Mouse (Mus musculus): ENCODE results near the gene Hyls1.
A peak's percentile ranks its signal among the peaks of the same experiment; 100 is the strongest.
"Not testable (repeated sequence)": the region's sequence is repeated elsewhere in the genome, so short reads cannot be mapped to it uniquely, and the experiment has no call there.

Gene Hyls1

DNA sequence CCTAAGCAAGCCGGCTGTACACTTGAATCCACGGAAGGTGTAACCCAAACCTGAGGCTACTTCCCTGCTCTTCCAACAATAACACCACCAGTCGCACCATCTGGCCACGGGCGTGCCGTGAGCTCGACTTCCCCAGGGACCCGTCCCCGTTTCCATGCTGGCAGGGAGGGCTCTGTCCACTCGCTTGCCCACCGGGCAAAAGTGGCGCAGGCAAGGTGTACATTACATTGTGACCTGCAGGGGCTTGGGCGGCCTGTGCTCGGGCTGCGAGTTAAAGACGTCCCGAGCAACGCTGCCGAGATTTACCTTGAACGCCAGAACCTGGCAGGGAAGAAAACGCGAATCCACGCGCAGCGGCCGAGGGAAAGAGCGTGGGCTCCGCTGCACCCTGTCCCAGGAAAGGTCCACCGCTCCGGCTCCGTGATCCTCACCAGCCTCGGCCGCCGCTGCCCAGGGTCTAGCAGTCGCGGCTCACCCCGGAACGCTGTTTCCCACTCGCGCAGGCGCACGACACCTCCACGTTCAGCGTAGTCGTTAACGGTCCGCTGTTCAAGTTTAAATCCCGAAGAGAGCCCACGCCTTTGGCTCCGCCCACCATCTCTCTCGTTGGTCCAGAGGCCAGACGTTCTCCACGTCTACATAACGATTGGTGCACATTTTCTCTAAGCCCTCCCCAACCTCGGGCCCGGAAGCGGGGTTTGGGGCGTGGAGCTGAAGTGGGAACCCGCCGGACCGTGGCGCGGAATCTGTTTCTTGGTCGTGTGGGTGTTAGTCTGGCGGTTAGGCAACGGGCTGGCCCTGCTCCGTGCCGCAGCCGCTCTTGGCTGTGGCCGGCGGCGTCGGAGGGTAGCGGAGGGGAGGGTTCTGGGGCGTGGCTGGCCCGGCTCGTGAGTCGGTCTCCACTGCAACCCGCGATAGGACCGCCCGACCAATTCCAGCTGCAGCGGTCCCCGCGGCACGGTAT is at the start of gene Hyls1, which contains the start of gene Pate2:
Gene Hyls1 (minus strand): TSS at position 828 of the 964 bp plus-strand sequence.
Gene Pate2 (plus strand): TSS at position 714 of the 964 bp plus-strand sequence.
- H3K9me3 ChIP-seq (ENCODE audit: low read length), result no peaks in the 10 kb centered on the region
- TF ChIP-seq POU5F1 (IDR thresholded peaks at IDR 0.05; ENCODE audit: borderline replicate concordance, low read length), result no peak
- 0 out of 2 replicates have a peak, but pooled peaks have one; percentile 11 for TF ChIP-seq CTCF (conservative IDR thresholded peaks at IDR 0.05; ENCODE audit: low read length)
- peaks cover 60% of the 10 kb centered on the region for H3K4me1 ChIP-seq (replicated peaks; ENCODE audit: low read depth, low read length)
- peaks cover 8% of the 10 kb centered on the region; the same call in 1 of the 2 replicates for H3K27me3 ChIP-seq (ENCODE audit: insufficient read depth, low read length)
- H3K36me3 ChIP-seq (ENCODE audit: insufficient read depth, low read length), result peaks cover 38% of the 10 kb centered on the region
- H3K4me3 ChIP-seq (replicated peaks; ENCODE audit: low read length), result peak within 1 kb of the TSS; percentile 92

DNA sequence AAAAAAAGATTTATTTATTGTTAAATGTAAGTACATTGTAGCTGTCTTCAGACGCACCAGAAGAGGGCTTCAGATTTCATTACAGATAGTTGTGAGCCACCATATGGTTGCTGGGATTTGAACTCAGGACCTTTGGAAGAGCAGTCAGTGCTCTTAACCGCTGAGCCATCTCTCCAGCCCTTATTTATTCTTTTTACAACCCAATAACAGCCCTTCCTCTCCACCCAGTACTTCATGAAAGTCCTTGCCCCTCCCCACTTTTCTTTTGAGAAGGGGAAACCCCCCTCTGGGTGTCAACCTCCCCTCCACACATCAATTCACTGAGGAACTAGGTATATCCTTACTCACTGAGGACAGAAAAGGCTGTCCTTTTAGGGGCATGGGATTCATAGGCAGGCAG is 46.6 kb upstream of the Hyls1 start:
- not testable (repeated sequence) for H3K9me3 ChIP-seq (ENCODE audit: low read length); H3K36me3 ChIP-seq (ENCODE audit: insufficient read depth, low read length); H3K4me1 ChIP-seq (replicated peaks; ENCODE audit: low read depth, low read length); H3K27me3 ChIP-seq (ENCODE audit: insufficient read depth, low read length); H3K4me3 ChIP-seq (replicated peaks; ENCODE audit: low read length)

GRCm38 (mm10) chr9:35614005-35614404 is 43.8 kb upstream of the Hyls1 start:
- TF ChIP-seq CTCF (conservative IDR thresholded peaks at IDR 0.05; ENCODE audit: low read length), result peak; percentile 41
- no peak for TF ChIP-seq NANOG (IDR thresholded peaks at IDR 0.05; ENCODE audit: borderline replicate concordance, low read length)
- H3K4me1 ChIP-seq (replicated peaks; ENCODE audit: low read depth, low read length), result no peaks in the 10 kb centered on the region
- no peak overlapping the region for H3K4me3 ChIP-seq (replicated peaks; ENCODE audit: low read length)
- no peaks in the 10 kb centered on the region for H3K36me3 ChIP-seq (ENCODE audit: insufficient read depth, low read length)
- no peaks in the 10 kb centered on the region for H3K27me3 ChIP-seq (ENCODE audit: insufficient read depth, low read length)
- H3K9me3 ChIP-seq (ENCODE audit: low read length), result no peaks in the 10 kb centered on the region

- TF ChIP-seq NANOG (IDR thresholded peaks at IDR 0.05; ENCODE audit: borderline replicate concordance, low read length) (no peak), POU5F1 (IDR thresholded peaks at IDR 0.05; ENCODE audit: borderline replicate concordance, low read length) (no peak), CTCF (conservative IDR thresholded peaks at IDR 0.05; ENCODE audit: low read length) (no peak)
Observed at GRCm38 (mm10) chr9:35611841-35612240, 41.6 kb upstream of the Hyls1 start, which contains the start of gene Pate4. Pate4 (minus strand) TSS chr9:35611941.

GRCm38 (mm10) chr9:35607647-35608405 is 37.6 kb upstream of the Hyls1 start:
- no peaks in the 10 kb centered on the region for H3K4me1 ChIP-seq (replicated peaks; ENCODE audit: low read depth, low read length)
- TF ChIP-seq CTCF (conservative IDR thresholded peaks at IDR 0.05; ENCODE audit: low read length) (no peak), POU5F1 (IDR thresholded peaks at IDR 0.05; ENCODE audit: borderline replicate concordance, low read length) (no peak), NANOG (IDR thresholded peaks at IDR 0.05; ENCODE audit: borderline replicate concordance, low read length) (no peak)
- H3K9me3 ChIP-seq (ENCODE audit: low read length), result peaks cover 22% of the 10 kb centered on the region; the same call in 1 of the 2 replicates
- no peak overlapping the region for H3K4me3 ChIP-seq (replicated peaks; ENCODE audit: low read length)
- no peaks in the 10 kb centered on the region for H3K27me3 ChIP-seq (ENCODE audit: insufficient read depth, low read length)
- H3K36me3 ChIP-seq (ENCODE audit: insufficient read depth, low read length), result no peaks in the 10 kb centered on the region

More at GRCm38 (mm10) chr9:35611841-35612240, 41.6 kb upstream of the Hyls1 start, which contains the start of gene Pate4:
- no peak within 1 kb of the TSS for H3K4me3 ChIP-seq (replicated peaks; ENCODE audit: low read length)
- H3K27me3 ChIP-seq (ENCODE audit: insufficient read depth, low read length), result no peaks in the 10 kb centered on the region
- H3K36me3 ChIP-seq (ENCODE audit: insufficient read depth, low read length), result no peaks in the 10 kb centered on the region
- no peaks in the 10 kb centered on the region for H3K4me1 ChIP-seq (replicated peaks; ENCODE audit: low read depth, low read length)
- H3K9me3 ChIP-seq (ENCODE audit: low read length), result no peaks in the 10 kb centered on the region

DNA sequence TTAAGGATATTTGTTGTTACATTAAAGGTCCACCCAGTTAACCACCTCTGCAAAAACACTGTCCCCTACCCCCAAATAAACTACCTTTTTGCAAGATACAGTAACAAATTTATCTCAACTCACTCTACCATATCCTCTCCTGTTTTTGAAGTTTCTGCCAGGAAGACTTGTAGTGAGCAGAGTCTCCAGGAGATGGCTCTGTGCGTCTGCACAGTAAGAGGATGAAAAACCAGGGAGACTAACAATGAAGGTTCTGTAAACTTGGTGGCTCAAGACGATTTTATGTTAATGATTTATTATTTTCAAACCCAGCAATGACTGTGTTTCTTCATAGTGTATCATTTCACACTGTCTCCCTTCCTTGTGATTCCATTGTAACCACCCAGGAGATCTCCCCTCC is 22.7 kb upstream of the Hyls1 start:
- peak; percentile 37; the same call in 1 of the 2 replicates for TF ChIP-seq CTCF (conservative IDR thresholded peaks at IDR 0.05; ENCODE audit: low read length)
- no peak for TF ChIP-seq NANOG (IDR thresholded peaks at IDR 0.05; ENCODE audit: borderline replicate concordance, low read length)
- Histone ChIP-seq H3K4me1 (replicated peaks; ENCODE audit: low read depth, low read length) (no peaks in the 10 kb centered on the region), H3K36me3 (ENCODE audit: insufficient read depth, low read length) (no peaks in the 10 kb centered on the region), H3K4me3 (replicated peaks; ENCODE audit: low read length) (no peak overlapping the region), H3K9me3 (ENCODE audit: low read length) (peaks cover 11% of the 10 kb centered on the region), H3K27me3 (ENCODE audit: insufficient read depth, low read length) (no peaks in the 10 kb centered on the region)

GRCm38 (mm10) chr9:35587674-35588073 is 17.5 kb upstream of the Hyls1 start:
- no peak overlapping the region for H3K4me3 ChIP-seq (replicated peaks; ENCODE audit: low read length)
- H3K4me1 ChIP-seq (replicated peaks; ENCODE audit: low read depth, low read length), result no peaks in the 10 kb centered on the region
- no peaks in the 10 kb centered on the region for H3K27me3 ChIP-seq (ENCODE audit: insufficient read depth, low read length)
- no peaks in the 10 kb centered on the region for H3K36me3 ChIP-seq (ENCODE audit: insufficient read depth, low read length)
- H3K9me3 ChIP-seq (ENCODE audit: low read length), result no peaks in the 10 kb centered on the region
- TF ChIP-seq CTCF (conservative IDR thresholded peaks at IDR 0.05; ENCODE audit: low read length) (no peak), POU5F1 (IDR thresholded peaks at IDR 0.05; ENCODE audit: borderline replicate concordance, low read length) (no peak), NANOG (IDR thresholded peaks at IDR 0.05; ENCODE audit: borderline replicate concordance, low read length) (no peak)

DNA sequence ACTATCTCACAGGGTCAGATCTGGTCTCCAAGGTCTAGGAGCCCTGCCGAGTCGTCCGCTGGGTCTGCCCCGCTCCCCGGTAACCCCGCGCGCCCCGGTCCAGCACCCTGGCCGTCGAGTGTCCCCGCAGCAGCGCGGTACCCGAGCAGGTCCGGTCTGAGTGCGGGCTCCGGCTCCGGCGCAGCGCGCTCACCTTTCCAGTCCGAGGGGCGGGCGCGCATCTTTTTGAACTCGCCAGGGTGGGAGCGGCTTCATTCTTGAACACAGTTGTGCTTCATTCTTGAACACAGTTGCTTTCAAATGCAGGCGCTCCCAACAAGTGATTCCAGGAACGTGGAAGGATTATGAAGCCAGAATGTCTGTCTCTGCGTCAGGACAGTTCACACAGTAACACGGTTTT is 4.2 kb upstream of the Hyls1 start:
- peaks cover 8% of the 10 kb centered on the region; the same call in 1 of the 2 replicates for H3K27me3 ChIP-seq (ENCODE audit: insufficient read depth, low read length)
- peak overlapping the region; percentile 71 for H3K4me3 ChIP-seq (replicated peaks; ENCODE audit: low read length)
- no peaks in the 10 kb centered on the region for H3K36me3 ChIP-seq (ENCODE audit: insufficient read depth, low read length)
- peaks cover 16% of the 10 kb centered on the region for H3K9me3 ChIP-seq (ENCODE audit: low read length)
- peaks cover 20% of the 10 kb centered on the region for H3K4me1 ChIP-seq (replicated peaks; ENCODE audit: low read depth, low read length)
- TF ChIP-seq CTCF (conservative IDR thresholded peaks at IDR 0.05; ENCODE audit: low read length), result no peak
- TF ChIP-seq POU5F1 (IDR thresholded peaks at IDR 0.05; ENCODE audit: borderline replicate concordance, low read length), result no peak
- TF ChIP-seq NANOG (IDR thresholded peaks at IDR 0.05; ENCODE audit: borderline replicate concordance, low read length), result no peak
